Mouse (Mus musculus): ENCODE results near the gene Gm21885. TPM values are rescaled to one million over a fixed set of nuclear protein-coding genes. Genes with fewer than 3 reads are reported as not detected.
A peak's percentile ranks its signal among the peaks of the same experiment; 100 is the strongest.

Gene Gm21885
- polyA plus RNA-seq, 1 experiment from 2014 or later: not detected

DNA sequence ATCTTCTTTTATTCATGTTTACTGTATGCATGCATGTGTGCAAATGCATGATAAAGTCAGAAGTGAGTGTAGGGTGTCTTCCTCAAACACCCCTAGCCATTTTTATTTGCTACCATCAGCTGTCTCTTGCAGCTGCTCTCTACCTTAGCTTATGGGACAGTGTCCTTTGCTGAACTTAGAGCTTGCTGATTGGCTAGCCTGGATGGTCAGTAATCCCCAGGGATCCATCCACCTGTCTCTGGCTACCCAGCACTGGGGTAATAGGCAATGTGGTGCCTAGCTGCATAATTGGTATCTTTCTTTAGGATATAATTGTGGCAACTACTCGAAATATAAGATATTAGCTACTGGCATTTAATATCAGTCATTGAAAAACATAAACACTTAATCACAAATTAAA is 31.1 kb downstream of the Gm21885 start:
- Histone ChIP-seq H3K36me3 (replicated peaks) (peaks cover 14% of the 10 kb centered on the region), H3K4me1 (peaks cover 33% of the 10 kb centered on the region), H3K4me3 (replicated peaks) (no peak overlapping the region), H3K27me3 (no peaks in the 10 kb centered on the region), H3K9me3 (no peaks in the 10 kb centered on the region), H3K9ac (no peak overlapping the region), H3K27ac (no peak overlapping the region), H3K4me2 (no peak overlapping the region)
- 70% methylated on average over 1 of the region's 1 CpGs for WGBS
- no peak for ATAC-seq (ENCODE audit: low FRiP score)

DNA sequence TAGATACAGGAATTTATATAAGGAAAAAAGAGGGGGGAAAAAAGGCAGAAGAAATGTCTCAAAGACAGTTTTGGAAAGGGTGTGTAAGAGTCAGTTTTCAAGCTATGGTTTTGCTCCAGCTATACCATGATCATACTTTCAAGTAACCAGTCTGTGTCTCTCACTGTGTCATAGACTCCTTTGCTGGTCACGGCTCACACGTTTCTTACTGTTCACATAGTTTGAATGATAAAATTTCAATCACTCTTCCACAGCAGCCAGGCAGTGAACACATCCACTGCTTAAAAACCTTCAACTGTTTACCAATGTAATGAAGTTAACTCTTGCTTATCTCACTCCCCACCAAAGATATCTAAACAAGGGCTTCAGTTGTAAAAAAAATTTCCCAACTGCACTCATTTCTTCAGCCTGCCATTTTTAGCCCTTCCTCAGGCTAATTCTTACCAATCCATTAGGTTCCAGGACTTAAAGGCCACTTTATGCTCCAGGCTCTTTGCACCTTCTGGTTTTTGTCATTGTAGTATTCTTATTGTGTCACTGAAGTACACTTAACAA is 32.5 kb downstream of the Gm21885 start:
- WGBS: 84% methylated on average over 2 of the region's 2 CpGs
- H3K9ac ChIP-seq: no peak overlapping the region
- H3K9me3 ChIP-seq: no peaks in the 10 kb centered on the region
- no peak overlapping the region for H3K27ac ChIP-seq
- H3K36me3 ChIP-seq (replicated peaks): peaks cover 6% of the 10 kb centered on the region; the same call in 1 of the 2 replicates
- no peaks in the 10 kb centered on the region for H3K27me3 ChIP-seq
- H3K4me1 ChIP-seq: peaks cover 41% of the 10 kb centered on the region
- no peak for ATAC-seq (ENCODE audit: low FRiP score)
- no peak overlapping the region for H3K4me2 ChIP-seq
- H3K4me3 ChIP-seq (replicated peaks): no peak overlapping the region

DNA sequence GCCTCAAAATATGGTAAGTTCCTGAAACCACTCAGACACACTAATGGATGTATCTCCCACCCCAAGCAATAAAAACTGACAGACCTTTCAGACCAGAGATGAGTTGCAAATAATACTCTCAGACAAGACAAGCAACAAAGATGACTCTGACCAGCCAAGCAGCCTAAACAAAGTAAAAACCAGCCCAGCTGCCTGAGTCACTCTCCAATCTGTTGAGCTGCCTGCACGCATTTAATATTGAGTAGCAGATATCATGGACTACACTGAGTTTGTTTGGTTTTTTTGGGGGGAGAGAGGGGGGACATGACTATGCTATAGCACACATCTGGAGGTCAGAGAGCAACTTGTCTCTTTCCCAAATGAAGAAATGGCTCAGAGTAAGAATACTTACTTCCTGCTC is 33.6 kb downstream of the Gm21885 start:
- no peak for ATAC-seq (ENCODE audit: low FRiP score)
- H3K4me3 ChIP-seq (replicated peaks): no peak overlapping the region
- 90% methylated on average over 1 of the region's 1 CpGs for WGBS
- peaks cover 51% of the 10 kb centered on the region for H3K4me1 ChIP-seq
- no peak overlapping the region for H3K27ac ChIP-seq
- H3K9ac ChIP-seq: no peak overlapping the region
- H3K9me3 ChIP-seq: no peaks in the 10 kb centered on the region
- H3K27me3 ChIP-seq: no peaks in the 10 kb centered on the region
- peaks cover 9% of the 10 kb centered on the region; the same call in 1 of the 2 replicates for H3K36me3 ChIP-seq (replicated peaks)
- no peak overlapping the region for H3K4me2 ChIP-seq

DNA sequence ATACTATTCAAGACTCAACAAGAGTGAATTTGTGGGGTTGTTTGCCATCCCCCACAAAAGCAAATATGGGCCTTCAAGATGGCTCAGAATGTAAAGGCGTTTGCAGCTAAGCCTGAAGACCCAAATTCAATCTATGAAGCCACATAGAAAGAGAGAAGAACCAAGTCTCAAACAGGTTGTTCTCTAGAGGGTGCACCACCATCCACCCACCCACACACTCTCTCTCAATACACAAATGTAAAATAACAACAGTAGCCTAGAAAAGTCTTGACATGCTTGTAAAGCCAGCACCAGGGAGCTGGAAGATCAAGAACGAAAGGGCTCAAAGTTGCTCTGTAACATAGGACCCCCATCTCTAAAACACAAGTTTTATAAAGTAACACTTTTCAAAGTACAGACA is 34.9 kb downstream of the Gm21885 start:
- no peak overlapping the region for H3K4me3 ChIP-seq (replicated peaks)
- 89% methylated on average over 2 of the region's 2 CpGs for WGBS
- peaks cover 6% of the 10 kb centered on the region; the same call in 1 of the 2 replicates for H3K36me3 ChIP-seq (replicated peaks)
- H3K4me1 ChIP-seq: peaks cover 54% of the 10 kb centered on the region
- ATAC-seq (ENCODE audit: low FRiP score): no peak
- H3K27me3 ChIP-seq: no peaks in the 10 kb centered on the region
- no peaks in the 10 kb centered on the region for H3K9me3 ChIP-seq
- H3K4me2 ChIP-seq: no peak overlapping the region
- no peak overlapping the region for H3K9ac ChIP-seq
- no peak overlapping the region for H3K27ac ChIP-seq

DNA sequence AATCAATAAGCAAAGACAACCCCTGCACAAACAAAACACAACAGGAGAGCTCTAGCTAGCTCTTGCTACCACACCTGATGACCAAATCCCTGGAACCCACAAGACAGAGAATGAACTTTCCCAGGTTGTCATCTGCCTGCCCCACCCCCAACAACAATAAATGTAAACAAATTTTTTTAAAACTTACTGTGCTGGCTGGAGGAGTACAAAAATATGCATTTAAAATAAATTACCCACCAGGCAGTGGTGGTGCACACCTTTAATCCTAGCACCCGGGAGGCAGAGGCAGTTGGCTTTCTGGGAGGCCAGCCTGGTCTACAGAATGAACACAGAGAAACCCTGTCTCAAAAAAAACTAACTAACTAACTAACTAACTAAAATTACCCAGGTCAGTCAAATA is 35.3 kb downstream of the Gm21885 start:
- Histone ChIP-seq H3K27ac (no peak overlapping the region), H3K4me2 (no peak overlapping the region), H3K27me3 (no peaks in the 10 kb centered on the region), H3K4me1 (peaks cover 54% of the 10 kb centered on the region), H3K9me3 (no peaks in the 10 kb centered on the region), H3K36me3 (replicated peaks) (peaks cover 6% of the 10 kb centered on the region; the same call in 1 of the 2 replicates), H3K4me3 (replicated peaks) (no peak overlapping the region), H3K9ac (no peak overlapping the region)
- no peak for ATAC-seq (ENCODE audit: low FRiP score)
- 81% methylated on average over 1 of the region's 1 CpGs for WGBS

DNA sequence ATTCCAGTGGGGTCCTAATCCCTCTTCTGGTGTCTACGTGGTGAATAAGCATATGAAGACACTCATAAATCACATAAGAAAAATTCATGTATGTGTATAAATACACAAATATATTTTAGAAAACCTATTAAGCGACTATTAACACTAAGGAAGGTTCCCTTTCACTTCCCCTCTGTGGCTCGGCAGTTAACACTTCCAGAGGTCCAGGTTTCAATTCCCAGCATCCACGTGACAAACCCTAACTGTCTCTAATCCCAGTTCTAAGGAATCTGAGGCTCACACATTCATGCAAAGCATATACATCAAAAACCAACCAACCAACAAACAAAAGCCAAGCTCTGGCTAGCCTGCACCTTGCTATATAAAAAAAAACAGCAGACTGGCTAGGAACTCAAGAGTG is 35.8 kb downstream of the Gm21885 start:
- H3K4me3 ChIP-seq (replicated peaks): no peak overlapping the region
- peaks cover 58% of the 10 kb centered on the region for H3K4me1 ChIP-seq

DNA sequence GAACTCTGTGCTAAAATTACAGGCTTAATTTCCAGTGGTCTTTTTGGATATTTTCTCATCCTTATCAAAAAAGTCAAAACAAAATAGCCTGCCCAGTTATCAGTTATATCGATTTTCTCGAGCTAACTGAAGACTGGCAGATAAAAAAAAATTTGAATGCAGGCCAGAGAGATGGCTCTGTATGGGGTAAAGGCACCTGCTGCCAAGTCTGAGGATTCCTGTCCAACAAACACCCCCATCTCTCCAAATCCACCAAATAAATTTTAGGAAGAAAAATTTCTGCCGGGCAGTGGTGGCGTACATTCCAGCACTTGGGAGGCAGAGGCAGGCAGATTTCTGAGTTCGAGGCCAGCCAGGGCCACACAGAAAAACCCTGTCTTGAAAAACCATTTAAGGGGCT is 36.4 kb downstream of the Gm21885 start:
- Histone ChIP-seq H3K4me2 (no peak overlapping the region), H3K4me1 (peaks cover 59% of the 10 kb centered on the region)
- 92% methylated on average over 5 of the region's 5 CpGs for WGBS

More for the DNA sequence above, 35.8 kb downstream of the Gm21885 start:
- no peak for ATAC-seq (ENCODE audit: low FRiP score)
- WGBS: 66% methylated on average over 4 of the region's 4 CpGs
- no peak overlapping the region for H3K4me2 ChIP-seq
- H3K9me3 ChIP-seq: no peaks in the 10 kb centered on the region
- H3K27me3 ChIP-seq: no peaks in the 10 kb centered on the region
- peaks cover 6% of the 10 kb centered on the region; the same call in 1 of the 2 replicates for H3K36me3 ChIP-seq (replicated peaks)
- H3K27ac ChIP-seq: no peak overlapping the region
- H3K9ac ChIP-seq: no peak overlapping the region

DNA sequence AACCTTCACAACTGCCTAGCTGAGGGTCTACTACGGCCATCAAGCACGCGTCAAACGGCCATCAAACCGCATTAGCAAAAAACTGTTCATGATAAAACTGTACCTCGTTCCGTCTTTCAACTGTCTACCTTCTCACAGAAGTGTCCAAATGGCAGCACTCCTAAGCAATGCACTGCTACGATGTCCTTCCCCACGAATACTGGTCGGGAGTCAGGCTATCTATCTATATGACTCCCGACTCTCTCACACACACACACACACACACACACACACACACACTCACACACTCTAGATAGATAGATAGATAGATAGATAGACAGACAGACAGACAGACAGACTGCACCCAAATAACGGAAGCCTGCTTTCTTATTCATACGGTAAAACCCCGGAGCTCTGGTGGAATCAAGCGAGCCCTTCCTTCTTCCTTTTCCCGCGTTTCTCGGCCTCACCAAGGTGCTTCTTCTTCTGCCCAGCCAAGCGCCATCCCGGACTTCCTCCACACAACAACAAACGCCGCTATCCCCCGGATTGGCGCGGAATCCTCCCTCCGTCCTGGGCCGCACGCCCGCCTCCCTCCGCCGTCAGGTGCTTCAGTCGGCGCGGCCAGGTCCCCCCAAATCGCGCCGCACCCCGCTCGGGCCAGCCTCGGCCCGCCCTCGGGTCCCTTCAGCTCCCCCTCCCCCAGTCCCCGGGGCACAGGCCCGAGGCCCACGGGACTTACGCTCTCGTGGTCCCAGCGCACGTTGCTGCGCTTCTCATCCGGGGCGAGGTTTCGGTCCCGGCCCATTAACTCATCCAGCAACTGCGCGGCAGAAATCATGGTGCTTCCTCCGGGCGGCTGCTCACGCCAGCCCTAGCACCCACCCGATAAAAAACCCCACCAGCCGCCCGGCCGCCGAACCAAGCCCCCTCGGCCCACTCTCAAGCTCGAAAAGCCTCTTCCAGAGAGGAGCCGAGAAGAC is 39.6 kb downstream of the Gm21885 start:
- H3K4me3 ChIP-seq (replicated peaks): peak overlapping the region; percentile 99
- H3K4me1 ChIP-seq: peaks cover 46% of the 10 kb centered on the region
- H3K27me3 ChIP-seq: no peaks in the 10 kb centered on the region
- peak overlapping the region; percentile 99 for H3K9ac ChIP-seq
- under 1% methylated on average over 67 of the region's 67 CpGs for WGBS
- peak overlapping the region; percentile 86 for H3K4me2 ChIP-seq
- ATAC-seq (ENCODE audit: low FRiP score): peak; percentile 76
- no peaks in the 10 kb centered on the region for H3K9me3 ChIP-seq
- peak overlapping the region; percentile 97 for H3K27ac ChIP-seq
- H3K36me3 ChIP-seq (replicated peaks): peaks cover 6% of the 10 kb centered on the region; the same call in 1 of the 2 replicates

More for the DNA sequence above, 36.4 kb downstream of the Gm21885 start:
- Histone ChIP-seq H3K9me3 (no peaks in the 10 kb centered on the region), H3K4me3 (replicated peaks) (no peak overlapping the region), H3K9ac (no peak overlapping the region), H3K36me3 (replicated peaks) (peaks cover 6% of the 10 kb centered on the region; the same call in 1 of the 2 replicates), H3K27me3 (no peaks in the 10 kb centered on the region), H3K27ac (no peak overlapping the region)
- ATAC-seq (ENCODE audit: low FRiP score): no peak

DNA sequence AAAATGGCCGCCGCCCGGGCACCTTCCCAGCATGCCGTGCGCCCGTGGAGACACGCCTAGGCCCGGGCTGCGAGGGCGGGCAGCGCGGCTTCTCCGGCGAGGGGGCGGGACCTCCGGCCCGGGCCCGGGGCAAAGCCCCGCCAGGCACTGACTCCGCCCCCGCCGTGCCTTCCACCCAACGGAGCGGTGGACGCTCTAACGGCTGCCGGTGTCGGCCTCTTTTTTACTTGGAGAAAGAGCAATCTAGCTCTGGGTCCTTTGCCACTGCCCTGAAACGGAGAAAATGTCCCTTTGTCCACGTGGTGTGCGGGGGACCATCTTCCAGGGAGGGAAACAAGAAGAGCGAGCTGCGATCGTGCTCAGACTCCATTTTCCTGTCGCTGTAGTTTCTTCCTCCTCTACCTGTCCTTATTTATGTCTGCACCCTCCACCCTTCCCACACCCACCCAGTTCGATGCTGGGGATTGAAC is 40.3 kb downstream of the Gm21885 start, which contains the start of gene Luc7l3:
Gene Luc7l3 (minus strand): TSS at position 58 of the 470 bp plus-strand sequence.
- no peaks in the 10 kb centered on the region for H3K9me3 ChIP-seq
- H3K27ac ChIP-seq: peak within 1 kb of the TSS; percentile 97
- H3K4me2 ChIP-seq: peak within 1 kb of the TSS; percentile 86
- ATAC-seq (ENCODE audit: low FRiP score): peak; percentile 96
- WGBS: under 1% methylated on average over 35 of the region's 36 CpGs
- H3K9ac ChIP-seq: peak within 1 kb of the TSS; percentile 99
- H3K27me3 ChIP-seq: no peaks in the 10 kb centered on the region
- peaks cover 6% of the 10 kb centered on the region; the same call in 1 of the 2 replicates for H3K36me3 ChIP-seq (replicated peaks)
- peak within 1 kb of the TSS; percentile 99 for H3K4me3 ChIP-seq (replicated peaks)
- peaks cover 46% of the 10 kb centered on the region for H3K4me1 ChIP-seq

DNA sequence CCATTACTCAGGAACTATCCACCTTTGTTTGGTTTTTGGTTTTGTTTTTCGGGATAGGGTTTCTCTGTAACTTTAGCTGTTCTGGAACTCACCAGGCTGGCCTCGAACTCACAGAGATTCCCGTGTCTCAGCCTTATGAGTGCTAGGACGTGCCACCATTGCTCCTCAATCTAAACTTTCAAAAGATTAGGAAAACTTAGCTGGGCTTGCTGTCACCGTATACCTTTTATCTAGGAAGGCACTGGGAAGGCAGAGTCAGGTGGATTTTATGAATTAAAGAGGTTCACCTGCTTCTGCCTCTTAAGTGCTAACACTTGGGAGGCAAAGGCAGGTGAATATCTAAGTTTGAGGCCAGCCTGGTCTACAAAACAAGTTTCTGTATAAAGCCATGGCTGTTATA is 41.0 kb downstream of the Gm21885 start:
- H3K27ac ChIP-seq: peak overlapping the region; percentile 97
- peak overlapping the region; percentile 86 for H3K4me2 ChIP-seq
- no peak for ATAC-seq (ENCODE audit: low FRiP score)
- 28% methylated on average over 5 of the region's 5 CpGs for WGBS
- H3K36me3 ChIP-seq (replicated peaks): peaks cover 6% of the 10 kb centered on the region; the same call in 1 of the 2 replicates
- H3K9ac ChIP-seq: peak overlapping the region; percentile 99; the same call in 1 of the 2 replicates
- peaks cover 42% of the 10 kb centered on the region for H3K4me1 ChIP-seq
- no peaks in the 10 kb centered on the region for H3K9me3 ChIP-seq
- H3K27me3 ChIP-seq: no peaks in the 10 kb centered on the region
- peak overlapping the region; percentile 99 for H3K4me3 ChIP-seq (replicated peaks)

DNA sequence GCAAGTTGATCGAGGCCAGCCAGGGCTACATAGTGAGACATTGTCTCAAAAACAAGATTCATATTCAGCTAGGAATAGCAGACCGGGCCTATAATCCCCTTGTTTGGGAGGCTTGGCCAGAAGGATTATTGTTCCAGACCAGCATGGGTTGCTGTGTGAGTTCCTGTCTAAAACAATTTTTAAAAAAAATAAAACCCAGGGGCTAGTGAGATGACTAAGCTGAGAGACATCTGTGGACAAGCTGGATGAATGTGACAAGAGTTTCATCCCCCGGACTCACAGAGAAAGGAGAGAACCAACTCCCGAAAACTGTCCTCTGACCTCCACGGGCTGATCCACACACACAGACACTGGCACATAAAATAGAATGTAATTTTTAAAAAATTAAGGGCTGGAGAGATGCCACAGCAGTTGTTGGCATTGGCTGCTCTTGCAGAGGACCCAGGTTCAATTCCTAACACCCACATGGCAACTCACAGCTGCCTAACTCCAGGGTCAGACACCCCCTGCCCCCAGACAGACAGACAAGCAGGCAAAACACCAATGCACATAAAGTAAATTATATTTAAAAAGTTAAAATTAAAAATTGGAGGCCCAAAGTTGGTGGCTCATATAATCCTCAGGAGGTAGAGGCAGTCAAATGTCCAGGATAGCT is 41.7 kb downstream of the Gm21885 start:
- peaks cover 36% of the 10 kb centered on the region for H3K4me1 ChIP-seq
- no peak for ATAC-seq (ENCODE audit: low FRiP score)
- WGBS: 53% methylated on average over 5 of the region's 5 CpGs
- no peak overlapping the region for H3K4me3 ChIP-seq (replicated peaks)
- H3K9me3 ChIP-seq: no peaks in the 10 kb centered on the region
- H3K27me3 ChIP-seq: no peaks in the 10 kb centered on the region
- H3K9ac ChIP-seq: no peak overlapping the region
- H3K4me2 ChIP-seq: no peak overlapping the region
- H3K36me3 ChIP-seq (replicated peaks): peaks cover 6% of the 10 kb centered on the region; the same call in 1 of the 2 replicates
- peak overlapping the region; percentile 97; the same call in 1 of the 2 replicates for H3K27ac ChIP-seq

DNA sequence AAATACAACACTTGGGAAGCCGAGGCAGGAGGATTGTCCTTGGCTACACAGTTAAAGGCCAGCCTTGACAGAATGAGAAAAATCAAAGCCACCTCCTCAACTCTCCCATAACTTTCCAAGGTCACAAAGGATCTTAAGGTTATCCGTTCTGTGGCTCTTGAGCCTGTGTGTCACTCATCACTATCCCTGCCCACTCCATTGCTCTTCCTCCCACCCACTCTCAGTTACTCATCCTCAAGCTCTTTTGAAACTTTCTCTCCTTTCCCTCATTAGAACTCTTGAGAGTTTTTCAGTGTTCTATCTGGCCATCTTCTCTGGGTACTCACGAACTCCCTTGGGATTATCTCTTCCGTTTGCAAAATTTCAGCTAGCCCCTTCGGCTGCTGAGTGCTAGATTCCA is 42.9 kb downstream of the Gm21885 start:
- H3K27me3 ChIP-seq: no peaks in the 10 kb centered on the region
- peaks cover 41% of the 10 kb centered on the region for H3K4me1 ChIP-seq
- 94% methylated on average over 5 of the region's 5 CpGs for WGBS
- H3K4me2 ChIP-seq: no peak overlapping the region
- no peak overlapping the region for H3K9ac ChIP-seq
- no peak overlapping the region for H3K4me3 ChIP-seq (replicated peaks)
- no peak overlapping the region for H3K27ac ChIP-seq
- no peaks in the 10 kb centered on the region for H3K9me3 ChIP-seq
- no peak for ATAC-seq (ENCODE audit: low FRiP score)
- no peaks in the 10 kb centered on the region; the same call in 1 of the 2 replicates for H3K36me3 ChIP-seq (replicated peaks)
